Mouse (Mus musculus): ENCODE data around the gene Gphn. TPM values are rescaled to one million over a fixed set of nuclear protein-coding genes. Genes with fewer than 3 reads are reported as not detected.

The Gphn gene
- polyA plus RNA-seq, 1 experiment from 2014 or later: 13.5 TPM

- Histone ChIP-seq H3K9ac (replicated peaks; ENCODE audit: low read depth) (no peak overlapping the region), H3K27me3 (replicated peaks; ENCODE audit: insufficient read depth, low read length) (no peaks in the 10 kb centered on the region), H3K36me3 (ENCODE audit: insufficient read depth, low read length) (no peaks in the 10 kb centered on the region), H3K4me3 (ENCODE audit: low read depth, low read length) (no peak overlapping the region), H3K27ac (ENCODE audit: low read length) (no peak overlapping the region), H3K9me3 (ENCODE audit: low read length) (no peaks in the 10 kb centered on the region), H3K4me2 (replicated peaks; ENCODE audit: low read depth, low read length) (no peak overlapping the region), H3K4me1 (ENCODE audit: insufficient read depth, low read depth, low read length) (peaks cover 9% of the 10 kb centered on the region; the same call in 1 of the 2 replicates)
- no peak for DNase-seq (ENCODE audit: low spot score)
- TF ChIP-seq EP300 (IDR thresholded peaks at IDR 0.05) (no peak), CTCF (IDR thresholded peaks at IDR 0.05) (no peak)
- ATAC-seq: no peak
Measured at GRCm38 (mm10) chr12:78641220-78641619, 415.0 kb downstream of the Gphn start.

GRCm38 (mm10) chr12:78643691-78644090 is 417.5 kb downstream of the Gphn start:
- Histone ChIP-seq H3K27ac (ENCODE audit: low read length) (no peak overlapping the region), H3K36me3 (ENCODE audit: insufficient read depth, low read length) (no peaks in the 10 kb centered on the region), H3K9ac (replicated peaks; ENCODE audit: low read depth) (no peak overlapping the region), H3K4me3 (ENCODE audit: low read depth, low read length) (no peak overlapping the region), H3K4me1 (ENCODE audit: insufficient read depth, low read depth, low read length) (peaks cover 9% of the 10 kb centered on the region; the same call in 1 of the 2 replicates), H3K9me3 (ENCODE audit: low read length) (no peaks in the 10 kb centered on the region), H3K27me3 (replicated peaks; ENCODE audit: insufficient read depth, low read length) (no peaks in the 10 kb centered on the region), H3K4me2 (replicated peaks; ENCODE audit: low read depth, low read length) (no peak overlapping the region)
- 71% methylated on average over 2 of the region's 2 CpGs for WGBS
- TF ChIP-seq EP300 (IDR thresholded peaks at IDR 0.05): no peak
- no peak for TF ChIP-seq CTCF (IDR thresholded peaks at IDR 0.05)
- no peak for ATAC-seq
- DNase-seq (ENCODE audit: low spot score): no peak

- Histone ChIP-seq H3K4me1 (ENCODE audit: insufficient read depth, low read depth, low read length) (no peaks in the 10 kb centered on the region), H3K4me3 (ENCODE audit: low read depth, low read length) (no peak overlapping the region), H3K27ac (ENCODE audit: low read length) (no peak overlapping the region), H3K27me3 (replicated peaks; ENCODE audit: insufficient read depth, low read length) (no peaks in the 10 kb centered on the region), H3K4me2 (replicated peaks; ENCODE audit: low read depth, low read length) (no peak overlapping the region), H3K9me3 (ENCODE audit: low read length) (no peaks in the 10 kb centered on the region), H3K36me3 (ENCODE audit: insufficient read depth, low read length) (no peaks in the 10 kb centered on the region), H3K9ac (replicated peaks; ENCODE audit: low read depth) (no peak overlapping the region)
- no peak for ATAC-seq
- WGBS: 64% methylated on average over 1 of the region's 1 CpGs
- no peak for TF ChIP-seq CTCF (IDR thresholded peaks at IDR 0.05)
- no peak for TF ChIP-seq EP300 (IDR thresholded peaks at IDR 0.05)
- DNase-seq (ENCODE audit: low spot score): no peak
Measured at GRCm38 (mm10) chr12:78645282-78645681, 419.1 kb downstream of the Gphn start.

- no peaks in the 10 kb centered on the region for H3K27me3 ChIP-seq (replicated peaks; ENCODE audit: insufficient read depth, low read length)
- no peak for ATAC-seq
- H3K9me3 ChIP-seq (ENCODE audit: low read length): no peaks in the 10 kb centered on the region
- H3K36me3 ChIP-seq (ENCODE audit: insufficient read depth, low read length): no peaks in the 10 kb centered on the region; the same call in 1 of the 2 replicates
- H3K4me2 ChIP-seq (replicated peaks; ENCODE audit: low read depth, low read length): no peak overlapping the region
- DNase-seq (ENCODE audit: low spot score): no peak
- 39% methylated on average over 2 of the region's 2 CpGs for WGBS
- TF ChIP-seq EP300 (IDR thresholded peaks at IDR 0.05) (no peak), CTCF (IDR thresholded peaks at IDR 0.05) (no peak)
- H3K27ac ChIP-seq (ENCODE audit: low read length): no peak overlapping the region
- no peaks in the 10 kb centered on the region for H3K4me1 ChIP-seq (ENCODE audit: insufficient read depth, low read depth, low read length)
- no peak overlapping the region for H3K4me3 ChIP-seq (ENCODE audit: low read depth, low read length)
- no peak overlapping the region for H3K9ac ChIP-seq (replicated peaks; ENCODE audit: low read depth)
Measured at GRCm38 (mm10) chr12:78659718-78660304, 433.6 kb downstream of the Gphn start.

GRCm38 (mm10) chr12:78678101-78678806 is 452.1 kb downstream of the Gphn start:
- 86% methylated on average over 5 of the region's 5 CpGs for WGBS
- H3K27me3 ChIP-seq (replicated peaks; ENCODE audit: insufficient read depth, low read length): no peaks in the 10 kb centered on the region
- H3K36me3 ChIP-seq (ENCODE audit: insufficient read depth, low read length): no peaks in the 10 kb centered on the region
- no peak overlapping the region for H3K9ac ChIP-seq (replicated peaks; ENCODE audit: low read depth)
- TF ChIP-seq CTCF (IDR thresholded peaks at IDR 0.05) (no peak), EP300 (IDR thresholded peaks at IDR 0.05) (no peak)
- H3K9me3 ChIP-seq (ENCODE audit: low read length): no peaks in the 10 kb centered on the region
- no peak overlapping the region for H3K4me3 ChIP-seq (ENCODE audit: low read depth, low read length)
- no peak overlapping the region for H3K27ac ChIP-seq (ENCODE audit: low read length)
- H3K4me1 ChIP-seq (ENCODE audit: insufficient read depth, low read depth, low read length): no peaks in the 10 kb centered on the region
- no peak for ATAC-seq
- DNase-seq (ENCODE audit: low spot score): no peak
- no peak overlapping the region for H3K4me2 ChIP-seq (replicated peaks; ENCODE audit: low read depth, low read length)

GRCm38 (mm10) chr12:78678807-78679189 is 452.6 kb downstream of the Gphn start:
- WGBS: 82% methylated on average over 2 of the region's 2 CpGs

More at GRCm38 (mm10) chr12:78678807-78679189, 452.6 kb downstream of the Gphn start:
- no peak overlapping the region for H3K4me3 ChIP-seq (ENCODE audit: low read depth, low read length)
- H3K9me3 ChIP-seq (ENCODE audit: low read length): no peaks in the 10 kb centered on the region
- no peaks in the 10 kb centered on the region for H3K4me1 ChIP-seq (ENCODE audit: insufficient read depth, low read depth, low read length)
- H3K27me3 ChIP-seq (replicated peaks; ENCODE audit: insufficient read depth, low read length): no peaks in the 10 kb centered on the region
- ATAC-seq (no peak), DNase-seq (ENCODE audit: low spot score) (no peak)
- TF ChIP-seq CTCF (IDR thresholded peaks at IDR 0.05) (no peak), EP300 (IDR thresholded peaks at IDR 0.05) (no peak)
- H3K4me2 ChIP-seq (replicated peaks; ENCODE audit: low read depth, low read length): no peak overlapping the region
- no peak overlapping the region for H3K9ac ChIP-seq (replicated peaks; ENCODE audit: low read depth)
- H3K36me3 ChIP-seq (ENCODE audit: insufficient read depth, low read length): no peaks in the 10 kb centered on the region
- no peak overlapping the region for H3K27ac ChIP-seq (ENCODE audit: low read length)

All from lung, postnatal 0 days (tissue).